ENCODE assay signal across 22 mouse cellular contexts in genomic region chr15:10689304-10689703, GRCm38 (mm10). TPM values are rescaled to one million over a fixed set of nuclear protein-coding genes. Genes with fewer than 3 reads are reported as not detected.
A peak's percentile ranks its signal among the peaks of the same experiment; 100 is the strongest.
DNase-seq lines count a peak whose midpoint lies in the region; ATAC-seq and TF ChIP-seq lines count a peak whose summit lies in the region.
"Had no signal": no experiment of that assay in that cellular context is flagged by ENCODE, and none has a peak within 500 bp of the region (broad histone marks: within the 10 kb centered on the region; RNA-seq: fewer than 3 reads in every experiment).

No protein-coding gene starts in this region.

- H3K4me3 ChIP-seq in forebrain, embryonic 16.5 days (replicated peaks; ENCODE audit: low read length): no peak overlapping the region
- H3K4me3 ChIP-seq in forebrain, embryonic 14.5 days (ENCODE audit: low read depth, low read length): no peak overlapping the region
- no peak overlapping the region for H3K4me3 ChIP-seq in lung, postnatal 0 days (ENCODE audit: low read depth, low read length)
- H3K4me3 ChIP-seq in lung, adult 2 months (replicated peaks; ENCODE audit: extremely low read depth, low read depth, low read length): no peak overlapping the region
- no peak overlapping the region for H3K4me3 ChIP-seq in intestine, embryonic 16.5 days (ENCODE audit: low read length)
- no peak overlapping the region for H3K4me3 ChIP-seq in midbrain, postnatal 0 days (ENCODE audit: low read depth, low read length)
- H3K4me3 ChIP-seq: erythroblast, embryonic 14.5 days; heart, embryonic 15.5 days; hindbrain, embryonic 12.5 days; neural tube, embryonic 12.5 days had no signal

- WGBS in forebrain, embryonic 16.5 days: 86% methylated on average over 11 of the region's 11 CpGs
- WGBS in forebrain, embryonic 14.5 days: 93% methylated on average over 11 of the region's 11 CpGs
- WGBS in lung, postnatal 0 days: 53% methylated on average over 11 of the region's 11 CpGs
- WGBS in lung, adult 2 months: 72% methylated on average over 11 of the region's 11 CpGs
- 70% methylated on average over 11 of the region's 11 CpGs for WGBS in intestine, embryonic 16.5 days
- WGBS in midbrain, postnatal 0 days: 94% methylated on average over 11 of the region's 11 CpGs

- DNase-seq in forebrain, embryonic 14.5 days (ENCODE audit: low spot score): no peak
- no peak for DNase-seq in lung, postnatal 0 days (ENCODE audit: low spot score)
- DNase-seq in lung, adult 2 months: no peak
- no peak for DNase-seq in midbrain, postnatal 0 days (ENCODE audit: low spot score)
- DNase-seq in spleen, postnatal 4 days (ENCODE audit: low spot score in 2 of 2): no peak
- no peak for DNase-seq in urinary bladder, postnatal 4 days (ENCODE audit: low spot score in 2 of 2)
- DNase-seq: adrenal gland, postnatal 10 days; B cell, adult 2 months; cerebellum, adult 8-10 months; kidney, adult 11 months; kidney, postnatal 36 days; midbrain, embryonic 14.5 days; right cerebral cortex, postnatal 4 days; thymus, postnatal 14 days had no signal

- H3K4me1 ChIP-seq in forebrain, embryonic 16.5 days (replicated peaks; ENCODE audit: control insufficient read depth, insufficient read depth, low read length): peaks cover 34% of the 10 kb centered on the region
- peaks cover 15% of the 10 kb centered on the region for H3K4me1 ChIP-seq in forebrain, embryonic 14.5 days (ENCODE audit: control insufficient read depth, insufficient read depth, low read length)
- H3K4me1 ChIP-seq in lung, postnatal 0 days (ENCODE audit: insufficient read depth, low read depth, low read length): peaks cover 8% of the 10 kb centered on the region; the same call in 1 of the 2 replicates
- H3K4me1 ChIP-seq in lung, adult 2 months (ENCODE audit: control insufficient read depth, insufficient read depth, low read length): peaks cover 20% of the 10 kb centered on the region
- H3K4me1 ChIP-seq in intestine, embryonic 16.5 days (ENCODE audit: control insufficient read depth, insufficient read depth, low read length): peaks cover 15% of the 10 kb centered on the region
- no peaks in the 10 kb centered on the region for H3K4me1 ChIP-seq in midbrain, postnatal 0 days (ENCODE audit: insufficient read depth, low read length)
- H3K4me1 ChIP-seq: neural tube, embryonic 12.5 days had no signal

- no peak overlapping the region for H3K4me2 ChIP-seq in forebrain, embryonic 16.5 days (ENCODE audit: low read length)
- no peak overlapping the region for H3K4me2 ChIP-seq in forebrain, embryonic 14.5 days (ENCODE audit: low read length)
- H3K4me2 ChIP-seq in lung, postnatal 0 days (replicated peaks; ENCODE audit: low read depth, low read length): no peak overlapping the region
- H3K4me2 ChIP-seq in intestine, embryonic 16.5 days (ENCODE audit: low read depth, low read length): no peak overlapping the region
- no peak overlapping the region for H3K4me2 ChIP-seq in midbrain, postnatal 0 days (ENCODE audit: low read depth, low read length, poor library complexity, severe bottlenecking)
- H3K4me2 ChIP-seq: hindbrain, embryonic 12.5 days; neural tube, embryonic 12.5 days had no signal

- peak overlapping the region; percentile 42; the same call in 1 of the 2 replicates for H3K27ac ChIP-seq in forebrain, embryonic 16.5 days (ENCODE audit: low read length)
- no peak overlapping the region for H3K27ac ChIP-seq in forebrain, embryonic 14.5 days (ENCODE audit: low read depth, low read length)
- H3K27ac ChIP-seq in lung, postnatal 0 days (ENCODE audit: low read length): 0 out of 2 replicates have a peak overlapping the region, but pooled peaks have one; percentile 7
- peak overlapping the region; percentile 38; the same call in 1 of the 2 replicates for H3K27ac ChIP-seq in intestine, embryonic 16.5 days (ENCODE audit: low read length)
- H3K27ac ChIP-seq in midbrain, postnatal 0 days (ENCODE audit: low read depth, low read length): no peak overlapping the region
- H3K27ac ChIP-seq: hindbrain, embryonic 12.5 days; liver, embryonic 14.5 days; neural tube, embryonic 12.5 days had no signal

- no peak for TF ChIP-seq CTCF in lung, postnatal 0 days (IDR thresholded peaks at IDR 0.05)
- TF ChIP-seq CTCF in lung, adult 2 months (IDR thresholded peaks at IDR 0.05; ENCODE audit: insufficient read depth, low read length): no peak
- no peak for TF ChIP-seq CTCF in midbrain, postnatal 0 days (IDR thresholded peaks at IDR 0.05)

- TF ChIP-seq EP300 in lung, postnatal 0 days (IDR thresholded peaks at IDR 0.05): no peak

- no peaks in the 10 kb centered on the region for H3K27me3 ChIP-seq in forebrain, embryonic 16.5 days (replicated peaks; ENCODE audit: control insufficient read depth, insufficient read depth, low read length)
- H3K27me3 ChIP-seq in forebrain, embryonic 14.5 days (replicated peaks; ENCODE audit: control insufficient read depth, insufficient read depth, low read length): no peaks in the 10 kb centered on the region
- H3K27me3 ChIP-seq in lung, postnatal 0 days (replicated peaks; ENCODE audit: insufficient read depth, low read length): no peaks in the 10 kb centered on the region
- no peaks in the 10 kb centered on the region for H3K27me3 ChIP-seq in intestine, embryonic 16.5 days (replicated peaks; ENCODE audit: control insufficient read depth, insufficient read depth, low read length)
- H3K27me3 ChIP-seq in midbrain, postnatal 0 days (ENCODE audit: insufficient read depth, low read length): no peaks in the 10 kb centered on the region
- H3K27me3 ChIP-seq: heart, embryonic 15.5 days; hindbrain, embryonic 12.5 days; neural tube, embryonic 12.5 days had no signal

- TF ChIP-seq POLR2A in lung, adult 2 months (IDR thresholded peaks at IDR 0.05; ENCODE audit: borderline replicate concordance, extremely low read depth, low read depth, low read length): no peak

- H3K9me3 ChIP-seq in forebrain, embryonic 16.5 days (ENCODE audit: control insufficient read depth, low read length): no peaks in the 10 kb centered on the region
- H3K9me3 ChIP-seq in forebrain, embryonic 14.5 days (replicated peaks; ENCODE audit: control insufficient read depth, low read length): no peaks in the 10 kb centered on the region
- H3K9me3 ChIP-seq in lung, postnatal 0 days (ENCODE audit: low read length): no peaks in the 10 kb centered on the region
- no peaks in the 10 kb centered on the region for H3K9me3 ChIP-seq in intestine, embryonic 16.5 days (ENCODE audit: control insufficient read depth, low read length)
- H3K9me3 ChIP-seq in midbrain, postnatal 0 days (ENCODE audit: low read length): no peaks in the 10 kb centered on the region
- H3K9me3 ChIP-seq: G1E; heart, embryonic 15.5 days; hindbrain, embryonic 12.5 days; neural tube, embryonic 12.5 days had no signal

- H3K36me3 ChIP-seq in forebrain, embryonic 16.5 days (ENCODE audit: control insufficient read depth, insufficient read depth): no peaks in the 10 kb centered on the region; the same call in 1 of the 2 replicates
- peaks cover 12% of the 10 kb centered on the region; the same call in 1 of the 2 replicates for H3K36me3 ChIP-seq in forebrain, embryonic 14.5 days (ENCODE audit: control insufficient read depth, insufficient read depth, low read length)
- H3K36me3 ChIP-seq in lung, postnatal 0 days (ENCODE audit: insufficient read depth, low read length): no peaks in the 10 kb centered on the region
- H3K36me3 ChIP-seq in intestine, embryonic 16.5 days (ENCODE audit: control insufficient read depth, insufficient read depth, low read length): no peaks in the 10 kb centered on the region
- H3K36me3 ChIP-seq in midbrain, postnatal 0 days (ENCODE audit: insufficient read depth, low read length): 0 out of 2 replicates have a peak, but pooled peaks cover 2% of the 10 kb centered on the region
- H3K36me3 ChIP-seq: G1E; heart, embryonic 15.5 days had no signal

- no peak overlapping the region for H3K9ac ChIP-seq in forebrain, embryonic 16.5 days (replicated peaks; ENCODE audit: low read depth, low read length)
- H3K9ac ChIP-seq in forebrain, embryonic 14.5 days (ENCODE audit: low read length): no peak overlapping the region
- no peak overlapping the region for H3K9ac ChIP-seq in lung, postnatal 0 days (replicated peaks; ENCODE audit: low read depth)
- H3K9ac ChIP-seq in intestine, embryonic 16.5 days (ENCODE audit: low read depth, low read length): no peak overlapping the region
- no peak overlapping the region for H3K9ac ChIP-seq in midbrain, postnatal 0 days (replicated peaks; ENCODE audit: low read length, poor library complexity, severe bottlenecking)
- H3K9ac ChIP-seq: heart, embryonic 15.5 days; hindbrain, embryonic 12.5 days; liver, embryonic 14.5 days; neural tube, embryonic 12.5 days had no signal

- ATAC-seq in forebrain, embryonic 16.5 days: no peak
- ATAC-seq in forebrain, embryonic 14.5 days: no peak
- ATAC-seq in lung, postnatal 0 days: no peak
- no peak for ATAC-seq in intestine, embryonic 16.5 days
- ATAC-seq in midbrain, postnatal 0 days (ENCODE audit: low FRiP score): no peak

RNA-seq across cellular contexts. Expression of gene Rai14, which starts 25.1 kb away (rescaled TPM):
- 33.3 and 40.0 TPM in 2 replicates for polyA plus RNA-seq in forebrain, embryonic 16.5 days (2015; fragmentation: Nextera tagmentation; extraction: Ambion mirVana)
- polyA plus RNA-seq in forebrain, embryonic 14.5 days (2014; fragmentation: Nextera tagmentation; extraction: Ambion mirVana): 28.6 and 28.7 TPM in 2 replicates
- 56.0 and 63.0 TPM in 2 replicates for polyA plus RNA-seq in lung, postnatal 0 days (2015; fragmentation: Nextera tagmentation; extraction: Ambion mirVana)
- polyA plus RNA-seq in lung, adult 2 months (2012; rRNA removed): 9.4 and 14.3 TPM in 2 replicates
- polyA plus RNA-seq in intestine, embryonic 16.5 days (2015; fragmentation: Nextera tagmentation; extraction: Ambion mirVana): 11.5 and 11.7 TPM in 2 replicates
- total RNA-seq in midbrain, postnatal 0 days (2014; rRNA removed): 9.0 TPM in 2 replicates
- 2.7 and 4.3 TPM in 2 replicates for polyA plus RNA-seq in midbrain, postnatal 0 days (2015; fragmentation: Nextera tagmentation; extraction: Ambion mirVana)
- polyA plus RNA-seq: erythroblast, embryonic 14.5 days; G1E had no signal

Comparison
In these comparisons a context has a peak if more than half of its experiments do, and no peak if none do; other contexts are left out.
1. H3K27ac ChIP-seq: peak in forebrain, embryonic 16.5 days (single experiment), lung, postnatal 0 days (single experiment) and intestine, embryonic 16.5 days (single experiment); none in forebrain, embryonic 14.5 days (single experiment) and midbrain, postnatal 0 days (single experiment).